ENCODE assay signal across 30 mouse cellular contexts in the genomic region with DNA sequence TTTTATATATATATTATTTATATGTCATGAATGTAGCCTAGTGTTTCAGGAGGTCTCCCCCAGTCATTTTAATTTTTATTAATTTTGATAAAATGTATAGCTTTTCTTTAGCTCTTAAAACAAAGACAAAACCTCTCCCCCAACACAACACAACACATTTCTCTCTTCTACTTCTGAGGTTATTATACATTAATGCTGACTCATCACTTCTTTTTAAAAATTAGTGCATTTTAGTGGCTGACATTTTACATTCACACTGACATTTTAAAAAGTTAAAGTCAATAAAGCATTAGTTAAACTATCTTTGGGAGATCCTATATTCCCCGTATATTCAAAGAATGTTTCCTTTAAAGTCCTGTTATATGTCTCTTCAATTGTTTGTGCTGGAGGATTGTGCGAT.
"Had no signal": no experiment of that assay in that cellular context is flagged by ENCODE, and none has a peak within 500 bp of the region (broad histone marks: within the 10 kb centered on the region; RNA-seq: fewer than 3 reads in every experiment).

No protein-coding gene starts in this region.

- DNase-seq: left cerebral cortex, postnatal 4 days; liver; liver, embryonic 13.5 days; liver, postnatal 0 days; lung, adult 18-20 months; lung, adult 2 months; lung, embryonic 14.5 days; lung, postnatal 10 days; lung, postnatal 14 days; lung, postnatal 36 days; lung, postnatal 4 days; midbrain, embryonic 14.5 days had no signal

- H3K4me2 ChIP-seq: limb, embryonic 12.5 days; limb, embryonic 13.5 days; limb, embryonic 15.5 days; liver, embryonic 11.5 days; liver, embryonic 12.5 days; liver, embryonic 13.5 days; liver, embryonic 15.5 days; lung, embryonic 14.5 days; lung, embryonic 15.5 days; midbrain, embryonic 11.5 days; midbrain, embryonic 12.5 days; midbrain, embryonic 13.5 days; midbrain, embryonic 15.5 days; neural tube, embryonic 12.5 days had no signal

- H3K9ac ChIP-seq: limb, embryonic 12.5 days; limb, embryonic 13.5 days; limb, embryonic 15.5 days; liver, embryonic 12.5 days; liver, embryonic 13.5 days; liver, embryonic 14.5 days; liver, embryonic 15.5 days; liver, postnatal 0 days; lung, embryonic 14.5 days; lung, embryonic 15.5 days; midbrain, embryonic 12.5 days; midbrain, embryonic 13.5 days; midbrain, embryonic 15.5 days; neural tube, embryonic 12.5 days had no signal

- H3K27ac ChIP-seq: limb, embryonic 10.5 days; limb, embryonic 12.5 days; limb, embryonic 13.5 days; limb, embryonic 15.5 days; liver, embryonic 12.5 days; liver, embryonic 13.5 days; liver, embryonic 14.5 days; liver, embryonic 15.5 days; lung, embryonic 15.5 days; macrophage; midbrain, embryonic 10.5 days; midbrain, embryonic 12.5 days; midbrain, embryonic 13.5 days; midbrain, embryonic 15.5 days; neural tube, embryonic 12.5 days had no signal

- H3K9me3 ChIP-seq: limb, embryonic 10.5 days; limb, embryonic 12.5 days; limb, embryonic 13.5 days; limb, embryonic 15.5 days; liver, embryonic 12.5 days; liver, embryonic 13.5 days; liver, embryonic 15.5 days; lung, embryonic 15.5 days; midbrain, embryonic 10.5 days; midbrain, embryonic 12.5 days; midbrain, embryonic 13.5 days; midbrain, embryonic 15.5 days; neural tube, embryonic 12.5 days had no signal

- H3K27me3 ChIP-seq: limb, embryonic 12.5 days; limb, embryonic 13.5 days; limb, embryonic 15.5 days; liver, embryonic 12.5 days; liver, embryonic 13.5 days; liver, embryonic 15.5 days; lung, embryonic 15.5 days; megakaryocyte, embryonic 14.5 days; midbrain, embryonic 12.5 days; midbrain, embryonic 13.5 days; midbrain, embryonic 15.5 days; neural tube, embryonic 12.5 days had no signal

- H3K4me1 ChIP-seq: limb, embryonic 12.5 days; limb, embryonic 13.5 days; limb, embryonic 15.5 days; liver, embryonic 12.5 days; liver, embryonic 13.5 days; liver, embryonic 15.5 days; lung, embryonic 15.5 days; megakaryocyte, embryonic 14.5 days; midbrain, embryonic 10.5 days; midbrain, embryonic 12.5 days; midbrain, embryonic 13.5 days; midbrain, embryonic 15.5 days; neural tube, embryonic 12.5 days had no signal

- H3K36me3 ChIP-seq: limb, embryonic 10.5 days; limb, embryonic 12.5 days; limb, embryonic 13.5 days; limb, embryonic 15.5 days; liver, embryonic 12.5 days; liver, embryonic 13.5 days; liver, embryonic 15.5 days; lung, embryonic 15.5 days; midbrain, embryonic 10.5 days; midbrain, embryonic 12.5 days; midbrain, embryonic 13.5 days; midbrain, embryonic 15.5 days; neural tube, embryonic 12.5 days had no signal

- H3K4me3 ChIP-seq: limb, embryonic 10.5 days; limb, embryonic 12.5 days; limb, embryonic 13.5 days; limb, embryonic 15.5 days; liver, embryonic 12.5 days; liver, embryonic 13.5 days; liver, embryonic 15.5 days; lung, embryonic 15.5 days; megakaryocyte, embryonic 14.5 days; midbrain, embryonic 10.5 days; midbrain, embryonic 12.5 days; midbrain, embryonic 13.5 days; midbrain, embryonic 15.5 days; myocyte; neural tube, embryonic 12.5 days had no signal
